Comparison of ENCODE assay signal across 16 mouse cellular contexts in the genomic region with DNA sequence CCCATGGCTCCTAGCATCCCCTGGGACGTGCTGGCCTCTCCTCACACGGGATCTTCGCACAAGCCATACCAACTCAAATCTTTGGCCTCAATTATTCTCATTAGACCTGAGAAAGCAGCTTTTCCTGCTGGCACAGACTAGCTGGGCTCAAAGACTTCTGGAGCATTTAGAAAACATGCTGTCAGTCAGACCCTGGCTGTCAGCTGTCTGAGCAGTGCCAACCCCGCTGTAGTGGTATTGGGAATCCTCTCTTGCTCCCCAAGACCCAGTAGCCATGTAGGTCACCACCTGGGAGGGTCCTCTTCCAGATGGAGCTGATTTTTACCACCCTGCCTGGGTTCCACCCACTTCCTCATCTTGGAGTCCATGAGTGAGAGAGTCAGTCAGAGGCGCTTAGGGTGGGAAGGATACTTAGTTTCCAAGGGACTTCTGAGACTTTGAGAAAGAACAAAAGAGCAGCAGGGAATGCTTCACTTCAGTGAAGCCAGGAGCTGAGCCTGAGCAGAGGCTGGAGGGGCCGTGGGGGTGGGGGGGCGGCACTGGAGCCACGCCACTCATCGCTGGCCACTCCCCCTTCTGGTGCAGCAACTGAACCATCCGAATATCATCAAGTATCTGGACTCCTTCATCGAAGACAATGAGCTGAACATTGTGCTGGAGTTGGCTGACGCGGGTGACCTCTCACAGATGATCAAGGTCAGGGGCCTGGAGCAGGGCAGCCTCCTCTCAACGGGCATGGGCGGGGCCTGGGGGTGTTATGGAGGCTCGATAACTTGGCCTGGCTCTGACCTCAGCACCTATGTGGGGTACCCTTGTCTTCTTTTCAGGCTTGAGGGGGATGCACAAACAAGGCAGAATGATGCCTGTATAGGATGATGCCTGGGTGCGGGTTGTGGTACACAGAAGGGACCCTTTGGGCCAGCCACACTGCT. TPM values are rescaled to one million over a fixed set of nuclear protein-coding genes. Genes with fewer than 3 reads are reported as not detected.
A peak's percentile ranks its signal among the peaks of the same experiment; 100 is the strongest.
DNase-seq lines count a peak whose midpoint lies in the region; ATAC-seq and TF ChIP-seq lines count a peak whose summit lies in the region.
"Had no signal": no experiment of that assay in that cellular context is flagged by ENCODE, and none has a peak within 500 bp of the region (broad histone marks: within the 10 kb centered on the region; RNA-seq: fewer than 3 reads in every experiment).

No protein-coding gene starts in this region.

- TF ChIP-seq CTCF in ES-Bruce4 (IDR thresholded peaks at IDR 0.05; ENCODE audit: low read depth, low read length): no peak
- no peak for TF ChIP-seq CTCF in hindbrain, postnatal 0 days (IDR thresholded peaks at IDR 0.05; ENCODE audit: low read depth)

- H3K4me1 ChIP-seq in heart, embryonic 13.5 days: peaks cover 29% of the 10 kb centered on the region
- H3K4me1 ChIP-seq in ES-Bruce4 (ENCODE audit: control insufficient read depth, insufficient read depth, low read length): peaks cover 11% of the 10 kb centered on the region
- H3K4me1 ChIP-seq in forebrain, embryonic 13.5 days: peaks cover 18% of the 10 kb centered on the region; the same call in 1 of the 2 replicates
- H3K4me1 ChIP-seq in hindbrain, postnatal 0 days (ENCODE audit: insufficient read depth, low read length): peaks cover 3% of the 10 kb centered on the region; the same call in 1 of the 2 replicates
- H3K4me1 ChIP-seq: embryonic facial prominence, embryonic 12.5 days; limb, embryonic 12.5 days had no signal

- 68% methylated on average over 17 of the region's 17 CpGs for WGBS in heart, embryonic 13.5 days
- WGBS in forebrain, embryonic 13.5 days: 46% methylated on average over 17 of the region's 17 CpGs
- 38% methylated on average over 17 of the region's 17 CpGs for WGBS in hindbrain, postnatal 0 days

- no peaks in the 10 kb centered on the region for H3K27me3 ChIP-seq in heart, embryonic 13.5 days (replicated peaks)
- no peaks in the 10 kb centered on the region for H3K27me3 ChIP-seq in ES-Bruce4 (ENCODE audit: control insufficient read depth, insufficient read depth, low read length, poor library complexity, severe bottlenecking)
- no peaks in the 10 kb centered on the region for H3K27me3 ChIP-seq in forebrain, embryonic 13.5 days
- H3K27me3 ChIP-seq in hindbrain, postnatal 0 days (ENCODE audit: insufficient read depth, low read length): no peaks in the 10 kb centered on the region
- H3K27me3 ChIP-seq: embryonic facial prominence, embryonic 12.5 days; limb, embryonic 12.5 days; neural tube, embryonic 13.5 days had no signal

- H3K9me3 ChIP-seq in heart, embryonic 13.5 days: no peaks in the 10 kb centered on the region
- no peaks in the 10 kb centered on the region for H3K9me3 ChIP-seq in ES-Bruce4 (replicated peaks; ENCODE audit: control insufficient read depth, insufficient read depth, low read length, poor library complexity, severe bottlenecking)
- H3K9me3 ChIP-seq in forebrain, embryonic 13.5 days (replicated peaks): no peaks in the 10 kb centered on the region
- H3K9me3 ChIP-seq in hindbrain, postnatal 0 days (ENCODE audit: low read length): no peaks in the 10 kb centered on the region
- H3K9me3 ChIP-seq: embryonic facial prominence, embryonic 12.5 days; limb, embryonic 12.5 days; neural tube, embryonic 13.5 days had no signal

- ATAC-seq in heart, embryonic 13.5 days (ENCODE audit: extremely low read depth, insufficient number of reproducible peaks, low FRiP score, low TSS enrichment): no peak
- peak; percentile 50 for ATAC-seq in forebrain, embryonic 13.5 days
- ATAC-seq in hindbrain, postnatal 0 days: peak; percentile 42; the same call in 1 of the 2 replicates

- H3K36me3 ChIP-seq in heart, embryonic 13.5 days: peaks cover 66% of the 10 kb centered on the region
- 0 out of 2 replicates have a peak, but pooled peaks cover 2% of the 10 kb centered on the region for H3K36me3 ChIP-seq in ES-Bruce4 (ENCODE audit: control insufficient read depth, insufficient read depth, low read length, poor library complexity, severe bottlenecking)
- H3K36me3 ChIP-seq in forebrain, embryonic 13.5 days (ENCODE audit: poor library complexity, severe bottlenecking): peaks cover 55% of the 10 kb centered on the region
- peaks cover 10% of the 10 kb centered on the region; the same call in 1 of the 2 replicates for H3K36me3 ChIP-seq in hindbrain, postnatal 0 days (ENCODE audit: insufficient read depth, low read length)

- H3K4me2 ChIP-seq in heart, embryonic 13.5 days: no peak overlapping the region
- H3K4me2 ChIP-seq in forebrain, embryonic 13.5 days: no peak overlapping the region
- H3K4me2 ChIP-seq in hindbrain, postnatal 0 days (ENCODE audit: low read depth, low read length): no peak overlapping the region
- H3K4me2 ChIP-seq: embryonic facial prominence, embryonic 12.5 days; limb, embryonic 12.5 days; neural tube, embryonic 13.5 days had no signal

- peak overlapping the region; percentile 39; the same call in 1 of the 2 replicates for H3K9ac ChIP-seq in heart, embryonic 13.5 days
- no peak overlapping the region for H3K9ac ChIP-seq in ES-Bruce4 (ENCODE audit: low read depth, poor library complexity, severe bottlenecking)
- H3K9ac ChIP-seq in forebrain, embryonic 13.5 days: no peak overlapping the region
- H3K9ac ChIP-seq in hindbrain, postnatal 0 days (replicated peaks; ENCODE audit: low read length): no peak overlapping the region
- H3K9ac ChIP-seq: embryonic facial prominence, embryonic 12.5 days; limb, embryonic 12.5 days; neural tube, embryonic 13.5 days had no signal

- TF ChIP-seq EP300 in ES-Bruce4 (IDR thresholded peaks at IDR 0.05; ENCODE audit: insufficient read depth, low read depth, low read length): no peak

- DNase-seq in heart, adult 9 months (ENCODE audit: low spot score in 2 of 2): no peak
- DNase-seq in hindbrain, postnatal 0 days (ENCODE audit: low spot score): no peak
- DNase-seq in lung, postnatal 14 days: no peak
- DNase-seq in cerebellum, adult 18-20 months: no peak
- DNase-seq in thymus, postnatal 4 days: no peak
- DNase-seq: cerebellum, postnatal 10 days; gastrocnemius, postnatal 36 days; lung, adult 18-20 months; right cerebral cortex, adult 18-20 months had no signal

- TF ChIP-seq POLR2A in ES-Bruce4 (IDR thresholded peaks at IDR 0.05; ENCODE audit: insufficient read depth, low read length): no peak

- no peak overlapping the region for H3K27ac ChIP-seq in heart, embryonic 13.5 days (replicated peaks)
- H3K27ac ChIP-seq in ES-Bruce4 (ENCODE audit: insufficient read depth, low read length): 0 out of 2 replicates have a peak overlapping the region, but pooled peaks have one; percentile 30
- H3K27ac ChIP-seq in forebrain, embryonic 13.5 days: no peak overlapping the region
- H3K27ac ChIP-seq in hindbrain, postnatal 0 days: no peak overlapping the region
- H3K27ac ChIP-seq: embryonic facial prominence, embryonic 12.5 days; kidney, postnatal 0 days; limb, embryonic 12.5 days; neural tube, embryonic 13.5 days had no signal

- no peak overlapping the region for H3K4me3 ChIP-seq in heart, embryonic 13.5 days
- H3K4me3 ChIP-seq in ES-Bruce4 (ENCODE audit: low read depth, low read length): no peak overlapping the region
- H3K4me3 ChIP-seq in forebrain, embryonic 13.5 days: no peak overlapping the region
- H3K4me3 ChIP-seq in hindbrain, postnatal 0 days (ENCODE audit: low read length): no peak overlapping the region
- H3K4me3 ChIP-seq: embryonic facial prominence, embryonic 12.5 days; limb, embryonic 12.5 days; neural tube, embryonic 13.5 days had no signal

RNA-seq across cellular contexts. Expression of a gene that starts 49.1 kb away (rescaled TPM):
- polyA plus RNA-seq in heart, embryonic 13.5 days (2015; fragmentation: Nextera tagmentation; extraction: Ambion mirVana): 67.8 and 74.5 TPM in 2 replicates
- 28.9 and 31.3 TPM in 2 replicates for polyA plus RNA-seq in ES-Bruce4 (2011; ENCODE audit: insufficient read depth, insufficient read length, low read depth, missing spikeins)
- 122 and 124 TPM in 2 replicates for polyA plus RNA-seq in forebrain, embryonic 13.5 days (2015; fragmentation: Nextera tagmentation; extraction: Ambion mirVana)
- 27.5 and 29.4 TPM in 2 replicates for total RNA-seq in hindbrain, postnatal 0 days (2014; rRNA removed)
- polyA plus RNA-seq in hindbrain, postnatal 0 days (2015; fragmentation: Nextera tagmentation; extraction: Ambion mirVana): 65.3 and 75.1 TPM in 2 replicates
